Mouse (Mus musculus) hindbrain, embryonic 16.5 days (tissue): ENCODE measurements around the gene Ikbke. TPM values are rescaled to one million over a fixed set of nuclear protein-coding genes. Genes with fewer than 3 reads are reported as not detected.
A peak's percentile ranks its signal among the peaks of the same experiment; 100 is the strongest.

Experiments
- ATAC-seq: fragments of 200-750 bp; cut with Nextera tagmentation; 2 replicates; pipeline ENCODE4 v1.8.0; 2017; ENCODE audit warnings: moderate TSS enrichment, moderate library complexity
- H3K27ac ChIP-seq: fragments of 300-500 bp; sonication (generic); 2 replicates; pipeline ENCODE4 v1.5.1; 2014; ENCODE audit warnings: low read depth, mild to moderate bottlenecking, control low read depth, low read length, moderate library complexity
- H3K27me3 ChIP-seq: fragments of 300-500 bp; sonication (generic); replicated peaks from 2 replicates; pipeline ENCODE4 v1.6.1; 2014; ENCODE audit warnings: low read length; ENCODE audit not compliant: control insufficient read depth, insufficient read depth
- H3K36me3 ChIP-seq: fragments of 300-500 bp; sonication (generic); 2 replicates; pipeline ENCODE4 v1.6.1; 2014; ENCODE audit warnings: mild to moderate bottlenecking, low read length, moderate library complexity, mixed read lengths; ENCODE audit not compliant: control insufficient read depth, insufficient read depth
- H3K4me1 ChIP-seq: fragments of 300-500 bp; sonication (generic); 2 replicates; pipeline ENCODE4 v1.6.1; 2014; ENCODE audit warnings: low read depth, low read length; ENCODE audit not compliant: control insufficient read depth, insufficient read depth
- H3K4me2 ChIP-seq: fragments of 300-500 bp; sonication (generic); 2 replicates; pipeline ENCODE4 v1.6.1; 2014; ENCODE audit warnings: mild to moderate bottlenecking, low read length, control low read depth, moderate library complexity
- H3K4me3 ChIP-seq: fragments of 300-500 bp; sonication (generic); 2 replicates; pipeline ENCODE4 v1.5.1; 2014; ENCODE audit warnings: mild to moderate bottlenecking, low read length, control low read depth, moderate library complexity
- H3K9ac ChIP-seq: fragments of 300-500 bp; sonication (generic); 2 replicates; pipeline ENCODE4 v1.6.1; 2014; ENCODE audit warnings: low read depth, mild to moderate bottlenecking, control low read depth, low read length, moderate library complexity
- H3K9me3 ChIP-seq: fragments of 300-500 bp; sonication (generic); 2 replicates; pipeline ENCODE4 v1.6.1; 2014; ENCODE audit warnings: mild to moderate bottlenecking, low read length, moderate library complexity; ENCODE audit not compliant: control insufficient read depth
- whole genome bisulfite sequencing: fragments of 180-500 bp; shearing (Covaris S2); extraction: QIAGEN DNeasy Blood & Tissue Kit; methylation state at CpG from one replicate; pipeline ENCODE4 v1.1.7; 2014; 5-methylcytosine and 5-hydroxymethylcytosine counted together
- polyA plus RNA-seq: library from polyadenylated mRNA; unstranded; fragments of >200 nt; fragmentation: Nextera tagmentation; extraction: Ambion mirVana; gene quantifications from 2 replicates; pipeline ENCODE4 v1.2.1, GENCODE M21; 2015

The Ikbke gene
- polyA plus RNA-seq, 1 experiment from 2014 or later = 0.76 TPM

GRCm38 (mm10) chr1:131236077-131236476, 43.3 kb downstream of the Ikbke start:
- peaks cover 17% of the 10 kb centered on the region for H3K4me1 ChIP-seq
- no peaks in the 10 kb centered on the region for H3K9me3 ChIP-seq
- H3K27me3 ChIP-seq = no peaks in the 10 kb centered on the region
- H3K4me2 ChIP-seq = no peak overlapping the region
- no peak overlapping the region for H3K9ac ChIP-seq
- H3K27ac ChIP-seq = no peak overlapping the region
- 65% methylated on average over 7 of the region's 7 CpGs for WGBS
- no peaks in the 10 kb centered on the region for H3K36me3 ChIP-seq
- H3K4me3 ChIP-seq = no peak overlapping the region
- ATAC-seq = no peak

GRCm38 (mm10) chr1:131233527-131233926, 45.9 kb downstream of the Ikbke start:
- Histone ChIP-seq H3K4me3 (no peak overlapping the region), H3K27ac (no peak overlapping the region)
- whole genome bisulfite sequencing = 64% methylated on average over 12 of the region's 12 CpGs

DNA sequence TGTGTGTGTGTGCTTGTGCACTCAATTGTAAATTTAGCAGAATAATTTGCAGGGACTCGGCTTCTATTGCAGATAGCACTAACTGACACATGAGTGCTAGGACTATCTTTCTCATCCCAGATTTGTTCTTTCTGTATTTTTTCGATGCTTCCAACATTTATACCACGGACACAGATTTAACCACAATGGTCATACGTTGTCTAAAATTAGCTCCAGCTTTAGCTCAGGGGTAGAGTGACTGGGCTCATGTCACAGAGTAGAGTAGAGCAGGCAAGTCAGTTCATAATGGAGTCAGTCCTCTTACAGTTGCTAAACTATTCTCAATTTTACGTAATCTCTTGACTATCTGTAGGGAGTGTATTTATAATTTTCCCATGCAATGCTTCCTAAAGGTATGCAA, 50.7 kb downstream of the Ikbke start:
- no peaks in the 10 kb centered on the region for H3K4me1 ChIP-seq
- H3K9ac ChIP-seq = no peak overlapping the region
- H3K27ac ChIP-seq = no peak overlapping the region
- WGBS = 86% methylated on average over 5 of the region's 5 CpGs
- no peaks in the 10 kb centered on the region for H3K27me3 ChIP-seq
- H3K9me3 ChIP-seq = no peaks in the 10 kb centered on the region
- ATAC-seq = no peak
- no peaks in the 10 kb centered on the region for H3K36me3 ChIP-seq
- H3K4me2 ChIP-seq = no peak overlapping the region
- H3K4me3 ChIP-seq = no peak overlapping the region

More at GRCm38 (mm10) chr1:131233527-131233926, 45.9 kb downstream of the Ikbke start:
- Histone ChIP-seq H3K36me3 (no peaks in the 10 kb centered on the region), H3K9ac (no peak overlapping the region), H3K4me2 (no peak overlapping the region), H3K4me1 (no peaks in the 10 kb centered on the region), H3K27me3 (no peaks in the 10 kb centered on the region), H3K9me3 (no peaks in the 10 kb centered on the region)
- no peak for ATAC-seq

GRCm38 (mm10) chr1:131228225-131228624, 51.2 kb downstream of the Ikbke start:
- H3K4me3 ChIP-seq = no peak overlapping the region
- no peaks in the 10 kb centered on the region for H3K4me1 ChIP-seq
- no peak overlapping the region for H3K4me2 ChIP-seq
- no peaks in the 10 kb centered on the region for H3K36me3 ChIP-seq
- no peak overlapping the region for H3K27ac ChIP-seq
- H3K27me3 ChIP-seq = no peaks in the 10 kb centered on the region
- peak; percentile 46; the same call in 1 of the 2 replicates for ATAC-seq
- 66% methylated on average over 7 of the region's 7 CpGs for WGBS
- no peak overlapping the region for H3K9ac ChIP-seq
- no peaks in the 10 kb centered on the region for H3K9me3 ChIP-seq

DNA sequence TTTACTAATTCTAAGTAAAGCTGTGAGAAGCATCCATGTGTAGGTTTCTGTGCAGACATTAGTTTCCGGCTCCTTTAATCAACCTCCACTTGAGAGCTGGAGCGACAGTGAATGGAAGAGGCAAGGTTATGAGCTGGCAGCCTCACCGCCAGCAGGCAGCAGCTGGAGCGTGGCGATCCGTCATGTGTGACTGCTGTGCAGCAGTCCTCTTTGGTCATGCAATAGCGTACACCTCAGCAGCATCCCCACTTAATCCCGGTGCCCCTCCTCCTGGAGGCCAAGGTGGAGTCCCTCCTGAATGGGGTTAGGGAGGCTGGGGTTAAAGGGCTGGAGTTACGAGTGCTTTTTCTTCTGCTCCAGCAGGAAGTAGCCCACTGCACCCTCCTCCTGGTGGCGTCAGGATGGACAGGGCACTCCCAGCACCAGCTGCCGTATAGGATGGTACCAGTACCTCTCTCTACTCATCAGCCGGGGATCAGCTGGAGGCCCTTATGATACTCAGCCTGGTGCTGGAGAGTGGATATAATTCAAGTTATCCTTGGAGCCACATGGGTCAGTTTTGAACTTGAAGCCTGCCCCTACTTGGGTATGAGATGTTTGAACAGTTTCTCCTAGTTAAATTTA, 54.4 kb downstream of the Ikbke start:
- 49% methylated on average over 12 of the region's 12 CpGs for WGBS
- Histone ChIP-seq H3K27ac (no peak overlapping the region), H3K4me1 (no peaks in the 10 kb centered on the region), H3K9ac (no peak overlapping the region), H3K27me3 (no peaks in the 10 kb centered on the region), H3K4me2 (no peak overlapping the region), H3K9me3 (no peaks in the 10 kb centered on the region), H3K4me3 (no peak overlapping the region), H3K36me3 (no peaks in the 10 kb centered on the region)
- peak; percentile 80 for ATAC-seq

DNA sequence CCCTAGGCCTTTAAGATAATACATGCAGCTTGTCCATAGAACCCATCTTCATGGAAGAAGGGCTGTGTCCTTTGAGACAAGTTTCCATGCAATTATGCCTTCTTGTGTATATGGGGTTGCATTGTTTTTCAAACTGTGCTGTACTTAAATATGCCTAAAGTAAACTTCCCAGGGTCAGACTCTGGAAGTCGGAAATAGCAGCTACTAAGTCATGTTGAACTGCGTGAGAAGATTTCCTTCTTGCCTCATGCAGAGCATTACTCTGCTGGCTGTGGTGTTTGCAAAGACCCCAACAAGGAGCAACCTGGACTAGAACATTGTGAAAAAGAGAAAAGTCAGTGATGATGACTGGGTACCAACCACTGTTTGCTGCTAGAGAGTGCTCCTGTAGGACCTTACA, 56.1 kb downstream of the Ikbke start:
- H3K4me1 ChIP-seq = no peaks in the 10 kb centered on the region
- 85% methylated on average over 2 of the region's 2 CpGs for WGBS

DNA sequence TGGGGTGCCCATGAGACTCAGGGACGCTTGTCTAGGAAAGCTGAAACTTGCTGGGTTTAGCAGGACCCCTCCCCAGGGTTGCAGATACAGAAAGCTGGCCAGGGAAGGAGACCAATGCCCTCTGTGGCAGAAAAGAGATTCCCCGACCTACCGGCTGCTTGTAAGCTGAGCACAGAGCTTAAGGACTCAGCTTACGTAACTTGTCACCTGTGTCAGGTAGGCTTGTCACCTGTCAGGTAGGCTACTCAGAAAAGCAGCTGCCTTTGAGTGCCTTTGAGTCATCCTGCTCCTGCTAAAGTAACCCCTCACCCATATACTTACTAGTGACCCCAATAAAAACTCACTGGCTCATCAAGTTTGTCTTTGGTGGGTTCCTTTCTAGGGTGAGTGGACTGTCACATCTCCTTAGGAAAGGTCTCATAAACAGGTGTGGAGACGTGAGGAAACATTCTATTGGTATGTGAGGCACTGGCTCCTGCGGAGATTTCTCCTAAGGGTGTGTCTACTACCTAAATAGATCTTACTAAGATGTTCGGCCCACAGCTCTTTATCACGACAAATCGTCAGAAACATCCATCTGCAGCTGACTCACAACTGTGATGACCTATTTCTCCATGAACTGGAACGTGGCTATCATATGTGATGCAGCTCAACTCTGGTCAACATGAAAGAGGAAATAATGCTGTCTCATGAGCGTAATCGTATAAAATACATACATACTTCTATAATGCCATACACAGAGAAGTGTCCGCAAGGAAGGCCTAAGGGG, 57.4 kb downstream of the Ikbke start:
- Histone ChIP-seq H3K9me3 (no peaks in the 10 kb centered on the region), H3K27ac (no peak overlapping the region), H3K36me3 (no peaks in the 10 kb centered on the region), H3K4me1 (no peaks in the 10 kb centered on the region), H3K4me2 (no peak overlapping the region), H3K9ac (no peak overlapping the region), H3K4me3 (no peak overlapping the region), H3K27me3 (no peaks in the 10 kb centered on the region)
- no peak for ATAC-seq
- WGBS = 89% methylated on average over 13 of the region's 13 CpGs

More for the DNA sequence above, 56.1 kb downstream of the Ikbke start:
- no peak for ATAC-seq
- H3K27me3 ChIP-seq = no peaks in the 10 kb centered on the region
- no peak overlapping the region for H3K4me3 ChIP-seq
- H3K4me2 ChIP-seq = no peak overlapping the region
- H3K9ac ChIP-seq = no peak overlapping the region
- H3K27ac ChIP-seq = no peak overlapping the region
- no peaks in the 10 kb centered on the region for H3K9me3 ChIP-seq
- no peaks in the 10 kb centered on the region for H3K36me3 ChIP-seq

GRCm38 (mm10) chr1:131218933-131219332, 60.5 kb downstream of the Ikbke start:
- ATAC-seq = no peak
- WGBS = 91% methylated on average over 11 of the region's 11 CpGs
- Histone ChIP-seq H3K27ac (no peak overlapping the region), H3K27me3 (no peaks in the 10 kb centered on the region), H3K9ac (no peak overlapping the region), H3K4me3 (no peak overlapping the region), H3K4me2 (no peak overlapping the region), H3K9me3 (no peaks in the 10 kb centered on the region), H3K36me3 (no peaks in the 10 kb centered on the region), H3K4me1 (no peaks in the 10 kb centered on the region)

- Histone ChIP-seq H3K27ac (no peak overlapping the region), H3K27me3 (no peaks in the 10 kb centered on the region), H3K4me1 (peaks cover 3% of the 10 kb centered on the region; the same call in 1 of the 2 replicates), H3K9ac (no peak overlapping the region), H3K4me3 (no peak overlapping the region), H3K9me3 (no peaks in the 10 kb centered on the region), H3K4me2 (no peak overlapping the region), H3K36me3 (no peaks in the 10 kb centered on the region)
- no peak for ATAC-seq
- 81% methylated on average over 6 of the region's 6 CpGs for WGBS
Observed at GRCm38 (mm10) chr1:131213361-131213760, 66.0 kb downstream of the Ikbke start.
